Mouse (Mus musculus): ENCODE data around the gene Hoxd8. TPM values are rescaled to one million over a fixed set of nuclear protein-coding genes. Genes with fewer than 3 reads are reported as not detected.

Hoxd8 gene
- polyA plus RNA-seq, 1 experiment from 2014 or later = 0.04 TPM

DNA sequence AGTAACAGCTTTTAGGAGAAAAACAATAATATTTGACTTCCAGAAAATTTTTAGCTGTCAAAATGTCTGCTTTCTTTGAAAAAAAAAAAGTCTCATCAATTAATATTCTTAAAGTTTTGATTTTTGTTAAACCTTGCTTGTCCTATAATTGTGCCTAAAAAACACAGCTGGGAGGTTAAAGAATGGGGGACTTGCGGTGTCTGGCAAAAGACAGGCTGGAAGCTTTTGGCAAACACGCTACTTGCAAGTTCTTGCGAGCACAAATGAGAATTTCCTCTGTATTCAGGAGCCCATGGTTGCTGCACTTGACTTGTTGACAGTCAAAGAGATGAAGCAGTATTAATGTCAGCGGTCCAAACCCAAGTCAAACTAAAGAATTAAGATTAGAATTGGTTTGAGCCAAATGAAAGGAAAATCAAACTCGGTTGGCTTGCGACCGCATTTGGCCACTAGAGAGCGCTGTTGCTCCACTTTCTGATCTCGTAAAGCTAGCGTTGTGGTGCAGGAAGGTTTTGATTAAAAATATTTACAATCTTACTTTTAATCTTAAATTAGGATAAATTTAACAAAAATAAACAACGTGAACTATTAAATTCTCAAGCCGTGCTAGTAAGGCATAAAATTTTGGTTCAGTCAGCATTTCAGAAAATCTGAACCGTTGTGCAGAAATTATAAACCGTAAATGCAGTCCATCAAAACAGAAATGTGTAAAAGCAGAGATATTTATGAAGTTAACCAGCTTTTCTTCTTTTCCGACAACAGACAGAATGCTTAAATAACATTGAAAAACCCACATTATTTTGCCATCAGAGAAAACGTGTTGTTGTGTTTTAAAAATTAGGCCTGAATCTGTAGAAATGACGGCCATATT, 2.2 kb upstream of the Hoxd8 start:
- no peaks in the 10 kb centered on the region for H3K36me3 ChIP-seq (ENCODE audit: control insufficient read depth, insufficient read depth)
- H3K27me3 ChIP-seq (ENCODE audit: control insufficient read depth, insufficient read depth, low read depth, low read length) = peaks cover 97% of the 10 kb centered on the region
- H3K4me1 ChIP-seq (ENCODE audit: control insufficient read depth, low read depth, low read length) = peaks cover 2% of the 10 kb centered on the region; the same call in 1 of the 2 replicates
- no peak overlapping the region for H3K27ac ChIP-seq (ENCODE audit: low read length)
- no peaks in the 10 kb centered on the region for H3K9me3 ChIP-seq (replicated peaks; ENCODE audit: control insufficient read depth, low read length)
- no peak for ATAC-seq (ENCODE audit: low read depth)
- H3K9ac ChIP-seq (ENCODE audit: low read depth, low read length) = no peak overlapping the region
- 14% methylated on average over 17 of the region's 17 CpGs for WGBS (ENCODE audit: insufficient replicate concordance)
- no peak overlapping the region for H3K4me2 ChIP-seq (ENCODE audit: low read depth, low read length)
- H3K4me3 ChIP-seq (ENCODE audit: low read depth, low read length) = no peak overlapping the region

- 25% methylated on average over 6 of the region's 6 CpGs for WGBS (ENCODE audit: insufficient replicate concordance)
- no peak overlapping the region for H3K4me3 ChIP-seq (ENCODE audit: low read depth, low read length)
- no peak for ATAC-seq (ENCODE audit: low read depth)
- no peaks in the 10 kb centered on the region for H3K9me3 ChIP-seq (replicated peaks; ENCODE audit: control insufficient read depth, low read length)
- no peak overlapping the region for H3K4me2 ChIP-seq (ENCODE audit: low read depth, low read length)
- no peak overlapping the region for H3K9ac ChIP-seq (ENCODE audit: low read depth, low read length)
- peaks cover 2% of the 10 kb centered on the region; the same call in 1 of the 2 replicates for H3K4me1 ChIP-seq (ENCODE audit: control insufficient read depth, low read depth, low read length)
- H3K36me3 ChIP-seq (ENCODE audit: control insufficient read depth, insufficient read depth) = no peaks in the 10 kb centered on the region
- H3K27ac ChIP-seq (ENCODE audit: low read length) = no peak overlapping the region
- peaks cover 97% of the 10 kb centered on the region for H3K27me3 ChIP-seq (ENCODE audit: control insufficient read depth, insufficient read depth, low read depth, low read length)
These were observed 1.6 kb upstream of the Hoxd8 start for GRCm38 (mm10) chr2:74702820-74703219.

- Histone ChIP-seq H3K27me3 (ENCODE audit: control insufficient read depth, insufficient read depth, low read depth, low read length) (peaks cover 96% of the 10 kb centered on the region), H3K4me1 (ENCODE audit: control insufficient read depth, low read depth, low read length) (peaks cover 2% of the 10 kb centered on the region; the same call in 1 of the 2 replicates), H3K9me3 (replicated peaks; ENCODE audit: control insufficient read depth, low read length) (no peaks in the 10 kb centered on the region), H3K9ac (ENCODE audit: low read depth, low read length) (no peak overlapping the region), H3K4me2 (ENCODE audit: low read depth, low read length) (no peak overlapping the region), H3K36me3 (ENCODE audit: control insufficient read depth, insufficient read depth) (no peaks in the 10 kb centered on the region), H3K4me3 (ENCODE audit: low read depth, low read length) (no peak overlapping the region), H3K27ac (ENCODE audit: low read length) (no peak overlapping the region)
- no peak for ATAC-seq (ENCODE audit: low read depth)
- WGBS (ENCODE audit: insufficient replicate concordance) = 23% methylated on average over 10 of the region's 10 CpGs
These were observed 1.1 kb upstream of the Hoxd8 start for GRCm38 (mm10) chr2:74703317-74703716.

DNA sequence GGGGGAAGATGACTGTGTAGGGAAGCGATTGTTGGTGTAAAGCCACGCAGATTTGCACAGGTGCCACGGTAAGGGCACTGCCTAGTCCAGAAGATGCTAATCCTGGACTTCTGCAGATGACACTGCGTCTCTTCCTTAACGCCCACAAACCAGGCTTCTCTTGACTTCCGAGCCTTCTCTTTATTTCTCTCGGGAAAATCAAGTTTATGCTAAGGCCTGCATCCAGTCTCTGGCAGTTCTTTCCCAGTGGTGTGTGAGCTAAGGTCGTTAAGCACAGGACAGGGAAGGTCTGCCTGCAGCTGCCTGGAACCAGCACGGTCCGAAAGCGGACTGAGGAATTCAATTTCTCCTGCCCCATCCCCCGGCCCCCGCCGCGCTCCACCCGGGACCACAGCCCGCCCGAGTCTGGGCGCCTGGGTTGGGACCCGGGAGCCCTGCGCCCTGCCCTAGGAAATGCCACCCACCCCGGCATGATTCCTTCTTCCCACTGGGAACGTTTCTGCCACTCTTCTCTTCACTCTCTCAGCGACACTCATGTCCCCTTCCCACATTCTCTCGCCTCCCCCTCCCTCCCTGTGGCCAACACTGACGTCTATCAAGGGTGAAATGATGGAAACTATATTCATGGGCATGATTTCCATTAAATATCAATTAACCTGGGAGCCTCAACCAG, 559 bp upstream of the Hoxd8 start:
- Histone ChIP-seq H3K27ac (ENCODE audit: low read length) (no peak overlapping the region), H3K4me2 (ENCODE audit: low read depth, low read length) (no peak overlapping the region), H3K9me3 (replicated peaks; ENCODE audit: control insufficient read depth, low read length) (no peaks in the 10 kb centered on the region), H3K4me1 (ENCODE audit: control insufficient read depth, low read depth, low read length) (peaks cover 2% of the 10 kb centered on the region; the same call in 1 of the 2 replicates), H3K4me3 (ENCODE audit: low read depth, low read length) (no peak overlapping the region), H3K36me3 (ENCODE audit: control insufficient read depth, insufficient read depth) (no peaks in the 10 kb centered on the region), H3K9ac (ENCODE audit: low read depth, low read length) (no peak overlapping the region), H3K27me3 (ENCODE audit: control insufficient read depth, insufficient read depth, low read depth, low read length) (peaks cover 96% of the 10 kb centered on the region)
- ATAC-seq (ENCODE audit: low read depth) = no peak
- 5% methylated on average over 26 of the region's 26 CpGs for whole genome bisulfite sequencing (ENCODE audit: insufficient replicate concordance)

DNA sequence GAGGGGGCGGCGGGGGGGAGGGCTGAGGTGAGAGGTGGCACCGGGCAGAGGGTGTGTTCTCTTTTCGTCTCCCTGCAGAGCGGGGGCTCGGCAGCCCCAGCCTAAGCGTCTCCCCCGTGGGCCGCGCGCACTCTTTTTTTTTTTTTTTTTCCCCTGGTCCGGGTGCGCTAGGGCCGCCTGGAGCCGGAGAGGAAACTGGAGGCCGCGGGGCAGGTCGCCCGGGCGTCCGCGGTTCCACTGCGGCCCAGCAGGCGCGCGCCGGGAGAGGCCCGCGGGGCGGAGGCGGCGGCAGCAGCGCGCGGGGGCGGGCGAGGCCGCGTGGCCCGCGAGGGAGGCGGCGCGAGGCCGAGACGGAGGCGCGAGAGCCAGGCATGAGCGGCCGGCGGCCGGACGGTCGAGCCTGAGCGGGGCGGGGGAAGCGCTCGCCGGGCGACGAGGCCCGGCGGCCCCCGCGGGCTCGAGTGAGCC, 618 bp downstream of the Hoxd8 start:
- Histone ChIP-seq H3K4me2 (ENCODE audit: low read depth, low read length) (peak overlapping the region; percentile 53), H3K9ac (ENCODE audit: low read depth, low read length) (no peak overlapping the region), H3K4me3 (ENCODE audit: low read depth, low read length) (peak overlapping the region; percentile 46), H3K4me1 (ENCODE audit: control insufficient read depth, low read depth, low read length) (peaks cover 2% of the 10 kb centered on the region; the same call in 1 of the 2 replicates), H3K27ac (ENCODE audit: low read length) (no peak overlapping the region), H3K36me3 (ENCODE audit: control insufficient read depth, insufficient read depth) (no peaks in the 10 kb centered on the region), H3K27me3 (ENCODE audit: control insufficient read depth, insufficient read depth, low read depth, low read length) (peaks cover 95% of the 10 kb centered on the region), H3K9me3 (replicated peaks; ENCODE audit: control insufficient read depth, low read length) (no peaks in the 10 kb centered on the region)
- 0% methylated on average over 41 of the region's 66 CpGs for WGBS (ENCODE audit: insufficient replicate concordance)
- ATAC-seq (ENCODE audit: low read depth) = no peak

- H3K9me3 ChIP-seq (replicated peaks; ENCODE audit: control insufficient read depth, low read length) = no peaks in the 10 kb centered on the region
- H3K4me2 ChIP-seq (ENCODE audit: low read depth, low read length) = peak overlapping the region; percentile 53
- no peak overlapping the region for H3K27ac ChIP-seq (ENCODE audit: low read length)
- peaks cover 95% of the 10 kb centered on the region for H3K27me3 ChIP-seq (ENCODE audit: control insufficient read depth, insufficient read depth, low read depth, low read length)
- no peaks in the 10 kb centered on the region for H3K36me3 ChIP-seq (ENCODE audit: control insufficient read depth, insufficient read depth)
- H3K4me1 ChIP-seq (ENCODE audit: control insufficient read depth, low read depth, low read length) = peaks cover 2% of the 10 kb centered on the region; the same call in 1 of the 2 replicates
- WGBS (ENCODE audit: insufficient replicate concordance) = 1% methylated on average over 37 of the region's 85 CpGs
- H3K4me3 ChIP-seq (ENCODE audit: low read depth, low read length) = peak overlapping the region; percentile 46
- no peak for ATAC-seq (ENCODE audit: low read depth)
- no peak overlapping the region for H3K9ac ChIP-seq (ENCODE audit: low read depth, low read length)
These were observed 1.2 kb downstream of the Hoxd8 start for GRCm38 (mm10) chr2:74705467-74706089.

DNA sequence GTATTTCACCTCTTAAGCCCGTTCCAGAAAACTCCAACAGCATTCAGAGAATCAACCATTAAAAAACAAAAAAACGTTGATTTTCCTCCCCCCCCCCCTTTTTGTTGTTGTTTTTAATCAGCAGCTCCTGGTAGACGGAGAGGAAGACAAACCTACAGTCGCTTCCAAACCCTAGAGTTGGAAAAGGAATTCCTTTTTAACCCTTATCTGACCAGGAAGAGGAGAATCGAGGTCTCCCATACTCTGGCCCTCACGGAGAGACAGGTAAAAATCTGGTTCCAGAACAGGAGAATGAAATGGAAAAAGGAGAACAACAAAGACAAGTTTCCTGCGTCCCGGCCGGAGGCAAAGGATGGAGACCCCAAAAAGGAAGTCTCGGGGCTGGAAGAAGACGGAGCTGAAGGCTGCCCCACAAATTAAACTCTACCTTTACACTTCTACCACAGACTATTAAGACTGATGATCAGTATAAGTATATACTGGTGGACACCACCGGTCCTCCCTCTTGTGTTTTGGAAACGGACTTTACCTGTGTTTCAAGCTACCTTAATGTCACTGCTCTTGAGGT, 2.1 kb downstream of the Hoxd8 start:
- Histone ChIP-seq H3K4me1 (ENCODE audit: control insufficient read depth, low read depth, low read length) (peaks cover 2% of the 10 kb centered on the region; the same call in 1 of the 2 replicates), H3K9me3 (replicated peaks; ENCODE audit: control insufficient read depth, low read length) (no peaks in the 10 kb centered on the region), H3K27me3 (ENCODE audit: control insufficient read depth, insufficient read depth, low read depth, low read length) (peaks cover 95% of the 10 kb centered on the region), H3K4me2 (ENCODE audit: low read depth, low read length) (no peak overlapping the region), H3K36me3 (ENCODE audit: control insufficient read depth, insufficient read depth) (no peaks in the 10 kb centered on the region), H3K27ac (ENCODE audit: low read length) (no peak overlapping the region), H3K4me3 (ENCODE audit: low read depth, low read length) (no peak overlapping the region), H3K9ac (ENCODE audit: low read depth, low read length) (no peak overlapping the region)
- WGBS (ENCODE audit: insufficient replicate concordance) = 4% methylated on average over 13 of the region's 13 CpGs
- ATAC-seq (ENCODE audit: low read depth) = no peak

- H3K4me2 ChIP-seq (ENCODE audit: low read depth, low read length) = no peak overlapping the region
- 19% methylated on average over 7 of the region's 7 CpGs for WGBS (ENCODE audit: insufficient replicate concordance)
- H3K9me3 ChIP-seq (replicated peaks; ENCODE audit: control insufficient read depth, low read length) = no peaks in the 10 kb centered on the region
- H3K4me1 ChIP-seq (ENCODE audit: control insufficient read depth, low read depth, low read length) = peaks cover 2% of the 10 kb centered on the region; the same call in 1 of the 2 replicates
- ATAC-seq (ENCODE audit: low read depth) = no peak
- H3K27me3 ChIP-seq (ENCODE audit: control insufficient read depth, insufficient read depth, low read depth, low read length) = peaks cover 96% of the 10 kb centered on the region
- H3K4me3 ChIP-seq (ENCODE audit: low read depth, low read length) = no peak overlapping the region
- no peak overlapping the region for H3K27ac ChIP-seq (ENCODE audit: low read length)
- H3K9ac ChIP-seq (ENCODE audit: low read depth, low read length) = no peak overlapping the region
- no peaks in the 10 kb centered on the region for H3K36me3 ChIP-seq (ENCODE audit: control insufficient read depth, insufficient read depth)
These were observed 3.2 kb downstream of the Hoxd8 start for GRCm38 (mm10) chr2:74707599-74707998.

Measured in liver, embryonic 16.5 days (tissue).